Mouse (Mus musculus) kidney, postnatal 25 days (tissue): ENCODE measurements at regions not wholly inside any gene's neighbourhood (a gene's known extent, or its start where the extent isn't known, plus 50 kb on each side); places are given as distances from the start of the nearest gene placed in this dataset.

Experiments
- DNase-seq, 2 experiments: peaks; one replicate each; pipeline ENCODE4 v3.0.0; 2021; ENCODE audit warnings: mixed read lengths in 2 of 2

DNA sequence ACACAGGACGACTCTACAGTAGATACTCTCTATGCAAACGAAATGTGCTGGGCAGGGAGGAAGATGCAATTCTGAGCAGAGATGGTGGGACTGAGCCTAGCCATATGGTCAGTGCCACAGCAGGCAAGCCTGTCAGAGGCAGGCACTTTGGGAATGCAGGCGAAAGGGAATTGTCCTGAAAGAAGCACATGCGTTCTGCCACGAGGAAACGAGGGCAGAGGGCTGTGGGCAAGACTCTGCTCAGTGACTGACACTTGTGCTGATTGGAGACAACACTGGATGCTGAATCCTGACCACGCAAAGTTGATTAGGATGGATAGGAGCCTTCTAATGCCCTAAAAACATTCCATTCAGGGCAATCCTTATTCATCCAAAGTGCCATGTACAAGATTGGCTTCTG lies 350.5 kb upstream of the Fam92a start:
- DNase-seq: no peak

DNA sequence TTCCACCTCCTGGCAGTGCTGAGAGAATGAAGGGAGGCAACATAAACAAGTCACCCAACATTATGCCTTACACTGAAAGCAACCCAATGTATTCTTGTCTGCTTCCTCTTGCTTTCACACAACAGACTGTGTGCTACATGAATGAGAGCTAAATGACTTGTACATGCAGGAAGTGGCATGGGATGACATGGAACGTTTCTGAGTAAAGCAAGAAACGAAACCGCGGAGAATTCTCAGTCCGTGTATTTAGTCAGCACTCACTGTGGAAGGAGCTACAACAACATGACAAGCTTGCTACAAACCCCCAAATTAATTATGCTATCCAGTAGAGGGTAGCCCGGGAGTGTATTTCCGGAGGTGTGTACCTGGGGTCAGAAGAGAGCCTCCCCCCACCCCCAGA lies 349.4 kb upstream of the Fam92a start:
- no peak for DNase-seq

GRCm38 (mm10) chr4:12516497-12516896 lies 344.7 kb upstream of the Fam92a start:
- DNase-seq: no peak

GRCm38 (mm10) chr4:12511656-12512385 lies 340.0 kb upstream of the Fam92a start:
- DNase-seq: peak in 1 of 2 experiments; percentile 21

DNA sequence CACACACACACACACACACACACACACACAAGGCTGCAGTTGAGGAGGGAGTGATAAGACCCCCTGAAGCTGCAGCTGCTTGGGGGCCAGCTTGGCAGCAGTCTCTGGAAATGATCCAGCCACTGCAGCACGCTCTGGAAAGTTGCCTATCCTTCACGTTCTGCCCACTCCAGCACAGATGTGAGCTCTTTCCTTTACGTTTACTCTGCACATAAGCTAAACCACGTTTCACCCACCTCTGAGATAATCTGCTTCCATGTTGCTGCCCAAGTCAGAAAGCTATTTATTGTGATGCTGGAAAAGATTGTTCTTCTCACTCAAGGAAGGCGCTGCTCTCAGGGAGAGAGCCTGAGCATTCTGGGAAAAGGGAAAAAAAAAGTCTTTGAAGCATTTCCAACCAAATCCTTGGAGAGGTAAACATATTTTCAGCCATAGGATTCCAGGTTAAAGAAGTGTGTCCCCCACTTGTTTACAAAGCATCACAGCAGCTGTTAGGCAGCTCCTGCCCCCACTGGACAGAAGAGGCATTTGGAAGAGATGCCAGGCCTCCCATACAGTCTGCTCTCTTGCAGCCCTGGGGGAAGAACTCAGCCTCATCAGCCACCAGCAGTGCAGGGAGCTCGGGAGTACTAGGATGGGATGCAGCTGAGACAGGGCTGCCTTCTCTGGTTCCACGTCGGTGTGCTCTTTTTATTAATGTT lies 335.2 kb upstream of the Fam92a start:
- DNase-seq: no peak

DNA sequence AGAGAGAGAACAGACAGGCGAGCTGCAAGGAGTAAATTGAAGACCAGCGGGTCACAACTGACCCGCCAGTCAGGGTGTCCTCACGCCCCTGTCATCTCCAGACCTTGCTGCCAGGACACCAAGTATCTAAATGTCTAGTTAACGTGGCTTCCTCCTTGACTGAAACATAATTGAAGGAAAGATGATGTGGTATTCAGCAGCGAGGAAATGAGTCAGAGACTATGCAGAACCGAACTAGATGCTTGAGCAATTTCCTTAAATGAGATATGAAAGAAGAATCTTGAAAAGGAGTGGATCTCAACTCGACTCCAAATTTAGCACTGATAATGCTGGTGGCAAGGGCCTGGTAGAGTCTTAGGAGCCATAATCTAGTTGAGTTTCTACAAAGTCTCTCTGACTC lies 329.3 kb upstream of the Fam92a start:
- no peak for DNase-seq

DNA sequence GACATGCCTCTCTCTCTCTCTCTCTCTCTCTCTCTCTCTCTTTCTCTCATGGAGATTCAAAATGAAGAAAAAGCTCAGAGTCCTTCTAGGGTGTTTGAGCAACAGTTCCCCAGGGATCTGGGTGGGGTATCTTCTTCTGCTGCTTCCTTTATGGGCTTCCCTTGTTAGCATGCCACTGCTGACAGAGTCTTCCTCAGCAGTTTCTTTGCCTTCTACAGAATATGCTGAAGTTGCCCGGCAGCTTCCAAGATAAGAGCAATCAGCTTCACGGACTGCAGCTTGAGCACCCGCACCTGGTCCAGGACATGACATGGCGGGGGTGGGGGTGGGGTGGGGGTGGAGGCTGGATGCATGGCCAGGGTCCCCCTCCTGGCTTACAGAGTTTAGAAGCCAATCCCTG lies 326.6 kb upstream of the Fam92a start:
- no peak for DNase-seq

GRCm38 (mm10) chr4:12492468-12492867 lies 320.7 kb upstream of the Fam92a start:
- DNase-seq: no peak

DNA sequence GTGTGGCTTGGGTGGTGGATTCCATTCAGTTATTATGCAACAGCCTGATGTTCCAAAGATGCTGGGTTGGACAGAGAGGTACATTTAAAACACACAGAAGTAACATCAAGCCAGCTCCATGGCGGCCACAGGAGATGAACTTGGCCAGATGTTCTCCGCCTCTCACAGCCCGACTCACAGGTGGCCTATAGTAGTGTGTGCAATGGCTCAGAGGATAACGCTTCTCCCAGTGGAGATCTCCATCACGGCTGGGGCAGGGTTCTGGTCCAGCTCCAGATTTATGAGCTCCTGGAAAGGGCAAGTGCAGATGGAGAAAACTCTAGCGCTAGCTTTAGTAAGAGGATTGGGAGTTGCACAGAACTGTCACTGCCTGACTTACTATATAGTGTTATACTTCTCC lies 319.5 kb upstream of the Fam92a start:
- no peak for DNase-seq

DNA sequence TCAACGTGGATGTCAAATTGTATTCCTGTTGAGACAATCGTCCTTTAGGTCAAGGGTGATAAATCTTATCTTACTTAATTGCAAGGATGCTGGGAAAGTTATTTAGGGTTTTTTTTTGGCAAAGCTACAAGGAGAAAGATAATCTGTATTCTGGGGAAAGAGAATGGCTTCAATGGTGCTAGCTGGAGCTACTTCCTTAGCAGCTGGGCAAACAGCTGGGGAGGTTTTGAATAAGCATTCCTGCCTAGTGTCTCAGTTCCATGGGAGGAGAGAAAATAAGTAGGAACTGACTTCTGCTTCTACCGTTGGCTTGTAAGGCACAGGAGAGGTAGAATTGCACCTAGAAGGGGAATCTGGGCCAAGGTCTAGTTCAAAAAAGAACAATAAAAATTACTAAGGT lies 318.3 kb upstream of the Fam92a start:
- no peak for DNase-seq

- no peak for DNase-seq
Observed at GRCm38 (mm10) chr4:12489358-12489757, 317.5 kb upstream of the Fam92a start.

DNA sequence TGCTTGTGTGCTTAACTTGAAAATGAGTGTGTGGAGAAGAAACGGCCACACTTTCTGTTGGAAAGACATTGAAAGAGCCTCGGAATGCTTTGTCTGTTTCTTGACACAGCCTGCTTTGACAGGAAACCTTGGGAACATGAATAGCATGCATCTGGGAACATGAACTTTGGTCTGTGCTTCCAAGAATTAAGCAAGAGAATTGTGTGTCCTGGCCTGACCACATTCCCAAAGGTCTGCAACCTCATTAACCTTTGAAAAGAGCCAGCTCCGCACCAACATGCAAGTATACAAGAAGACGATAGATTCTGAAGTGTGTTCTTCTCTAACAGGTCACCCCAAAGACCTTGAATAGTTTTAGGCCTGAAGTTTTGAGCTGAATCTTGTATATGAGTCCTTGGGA lies 309.7 kb upstream of the Fam92a start:
- peak in 1 of 2 experiments; percentile 34 for DNase-seq

GRCm38 (mm10) chr4:12476717-12477116 lies 304.9 kb upstream of the Fam92a start:
- no peak for DNase-seq

- DNase-seq: no peak
Observed at GRCm38 (mm10) chr4:12474981-12475568, 303.3 kb upstream of the Fam92a start.

GRCm38 (mm10) chr4:12474421-12474820 lies 302.6 kb upstream of the Fam92a start:
- no peak for DNase-seq

- no peak for DNase-seq
Observed at GRCm38 (mm10) chr4:12461701-12462100, 289.9 kb upstream of the Fam92a start.

- no peak for DNase-seq
Observed at GRCm38 (mm10) chr4:12461251-12461650, 289.4 kb upstream of the Fam92a start.

GRCm38 (mm10) chr4:12457978-12458597 lies 286.3 kb upstream of the Fam92a start:
- DNase-seq: no peak

DNA sequence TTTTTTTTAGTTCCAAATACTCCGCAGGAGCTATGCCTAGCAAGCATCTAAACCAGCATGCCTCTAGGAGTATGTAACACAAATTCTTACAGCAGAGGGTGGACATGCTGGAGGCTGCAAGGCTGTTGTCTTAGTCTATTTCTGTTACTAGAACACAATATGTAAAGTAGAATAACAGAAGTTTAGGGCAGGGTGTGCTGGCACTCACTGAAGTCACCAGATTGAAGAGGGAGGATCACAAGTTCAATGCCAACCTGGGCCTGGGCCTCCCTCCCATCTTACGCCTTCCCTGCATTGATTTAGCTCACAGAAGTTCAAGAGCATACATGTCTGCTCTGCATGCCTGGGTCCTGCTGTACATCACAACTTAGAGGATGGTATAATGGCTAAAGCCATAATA lies 280.3 kb upstream of the Fam92a start:
- DNase-seq: no peak

GRCm38 (mm10) chr4:12425507-12425906 lies 253.7 kb upstream of the Fam92a start:
- no peak for DNase-seq

GRCm38 (mm10) chr4:12421628-12422319 lies 250.0 kb upstream of the Fam92a start:
- DNase-seq: no peak

- no peak for DNase-seq
Observed at GRCm38 (mm10) chr4:12418086-12418485, 246.3 kb upstream of the Fam92a start.

DNA sequence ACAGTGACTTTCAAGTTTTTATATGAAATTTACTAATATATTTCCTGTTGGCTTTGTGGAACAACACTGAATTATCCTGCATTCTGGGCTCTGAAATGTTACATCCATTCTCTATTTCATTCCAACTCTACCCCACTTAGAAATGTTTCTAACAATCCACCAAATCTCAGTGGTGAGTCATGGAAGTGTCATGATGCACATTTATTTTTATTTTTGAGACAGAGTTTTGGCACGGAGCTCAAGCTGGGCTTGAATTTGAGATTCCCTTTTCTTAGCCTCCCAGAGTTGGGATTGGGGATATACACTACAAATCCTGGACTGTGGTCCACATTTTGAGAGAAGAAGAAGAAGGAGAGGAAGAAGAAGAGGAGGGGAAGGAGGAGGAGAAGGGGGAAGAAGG lies 223.5 kb upstream of the Fam92a start:
- DNase-seq: no peak
